Mouse (Mus musculus): ENCODE results near the gene Plekhf1. TPM values are rescaled to one million over a fixed set of nuclear protein-coding genes. Genes with fewer than 3 reads are reported as not detected.

Plekhf1 gene
- total RNA-seq (2014; rRNA removed) (0.38 and 0.77 TPM in 2 replicates), polyA plus RNA-seq (2015; fragmentation: Nextera tagmentation; extraction: Ambion mirVana) (0.46 and 0.58 TPM in 2 replicates)

DNA sequence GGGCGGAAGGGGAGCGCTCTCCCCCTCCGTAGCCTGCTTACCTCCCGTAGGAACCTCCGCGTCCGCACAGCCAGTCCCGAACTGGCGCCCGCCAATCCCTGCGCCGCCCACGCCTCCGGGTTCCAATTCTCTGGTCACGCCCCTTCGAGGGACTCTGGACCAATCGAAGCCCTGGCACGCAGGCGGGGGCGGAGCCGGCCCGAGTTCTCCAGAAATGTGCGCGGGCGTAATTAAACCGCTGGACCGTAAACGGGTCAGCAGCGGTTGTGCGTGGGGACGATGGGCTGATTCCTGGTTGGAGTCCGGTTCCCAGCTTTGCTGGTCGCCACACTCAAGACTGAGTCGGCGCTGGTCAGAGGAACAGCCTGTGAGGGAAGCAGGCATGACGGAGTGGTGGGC lies at the start of gene Plekhf1:
Gene Plekhf1 (minus strand): TSS at position 117 of the 399 bp plus-strand sequence.
- H3K27me3 ChIP-seq (ENCODE audit: insufficient read depth, low read length): 0 out of 2 replicates have a peak, but pooled peaks cover 3% of the 10 kb centered on the region
- peak; percentile 83 for DNase-seq (ENCODE audit: low spot score)
- H3K9ac ChIP-seq (replicated peaks; ENCODE audit: low read length, poor library complexity, severe bottlenecking): peak within 1 kb of the TSS; percentile 44; the same call in 1 of the 2 replicates
- TF ChIP-seq CTCF (IDR thresholded peaks at IDR 0.05): no peak
- H3K9me3 ChIP-seq (ENCODE audit: low read length): no peaks in the 10 kb centered on the region
- under 1% methylated on average over 32 of the region's 36 CpGs for WGBS
- H3K4me1 ChIP-seq (ENCODE audit: insufficient read depth, low read length): peaks cover 8% of the 10 kb centered on the region; the same call in 1 of the 2 replicates
- ATAC-seq (ENCODE audit: low FRiP score): peak; percentile 91
- H3K36me3 ChIP-seq (ENCODE audit: insufficient read depth, low read length): no peaks in the 10 kb centered on the region
- H3K4me3 ChIP-seq (ENCODE audit: low read depth, low read length): peak within 1 kb of the TSS; percentile 49
- no peak within 1 kb of the TSS for H3K27ac ChIP-seq (ENCODE audit: low read depth, low read length)
- peak within 1 kb of the TSS; percentile 98 for H3K4me2 ChIP-seq (ENCODE audit: low read depth, low read length, poor library complexity, severe bottlenecking)

DNA sequence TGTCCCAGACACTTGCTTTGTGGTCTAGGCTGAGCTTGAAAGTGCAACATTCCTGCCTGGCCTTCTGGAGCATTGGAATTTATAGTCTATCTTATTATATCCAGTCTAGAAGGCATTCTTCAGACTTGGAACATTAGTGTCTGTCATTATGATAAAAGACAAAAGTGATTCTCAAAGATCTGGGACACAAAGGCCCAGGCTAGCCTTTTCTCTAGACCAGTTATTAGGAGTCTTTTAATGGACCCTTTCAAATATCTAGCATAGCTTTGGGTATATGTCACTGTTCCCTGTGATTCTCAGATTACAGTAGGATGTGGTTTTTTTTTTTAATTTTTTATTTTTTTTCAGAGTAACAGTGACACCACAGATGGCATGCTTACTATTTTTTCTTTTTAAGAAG lies 44.7 kb upstream of the Plekhf1 start:
- H3K4me3 ChIP-seq (ENCODE audit: low read depth, low read length): no peak overlapping the region
- no peak overlapping the region for H3K4me2 ChIP-seq (ENCODE audit: low read depth, low read length, poor library complexity, severe bottlenecking)
- ATAC-seq (ENCODE audit: low FRiP score) (no peak), DNase-seq (ENCODE audit: low spot score) (no peak)
- no peak overlapping the region for H3K27ac ChIP-seq (ENCODE audit: low read depth, low read length)
- peaks cover 4% of the 10 kb centered on the region; the same call in 1 of the 2 replicates for H3K36me3 ChIP-seq (ENCODE audit: insufficient read depth, low read length)
- TF ChIP-seq CTCF (IDR thresholded peaks at IDR 0.05): no peak
- H3K9me3 ChIP-seq (ENCODE audit: low read length): no peaks in the 10 kb centered on the region
- no peaks in the 10 kb centered on the region for H3K27me3 ChIP-seq (ENCODE audit: insufficient read depth, low read length)
- peaks cover 10% of the 10 kb centered on the region for H3K4me1 ChIP-seq (ENCODE audit: insufficient read depth, low read length)
- H3K9ac ChIP-seq (replicated peaks; ENCODE audit: low read length, poor library complexity, severe bottlenecking): no peak overlapping the region

DNA sequence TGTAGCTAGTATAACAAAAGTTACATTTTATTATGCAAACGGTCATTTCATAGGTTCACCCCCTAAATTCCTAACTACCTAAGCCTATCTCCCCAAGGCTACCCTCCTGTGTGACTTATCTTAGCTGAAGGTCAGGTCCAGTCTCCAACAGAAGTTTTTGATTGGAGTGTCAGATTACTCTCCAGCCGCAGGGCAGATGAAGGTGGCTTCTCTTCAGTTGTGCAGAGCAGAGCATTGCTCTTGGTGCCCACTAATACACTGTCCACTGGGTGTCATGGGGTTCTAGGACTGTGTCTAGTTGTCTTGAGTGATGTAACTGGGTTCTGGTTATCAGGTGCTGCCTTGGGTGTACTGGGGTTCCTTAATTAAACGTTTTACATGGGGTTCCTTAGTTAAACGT lies 44.0 kb upstream of the Plekhf1 start:
- H3K9me3 ChIP-seq (ENCODE audit: low read length): no peaks in the 10 kb centered on the region
- H3K27me3 ChIP-seq (ENCODE audit: insufficient read depth, low read length): no peaks in the 10 kb centered on the region
- no peak overlapping the region for H3K27ac ChIP-seq (ENCODE audit: low read depth, low read length)
- ATAC-seq (ENCODE audit: low FRiP score): no peak
- peaks cover 10% of the 10 kb centered on the region for H3K4me1 ChIP-seq (ENCODE audit: insufficient read depth, low read length)
- peak overlapping the region; percentile 40 for H3K4me2 ChIP-seq (ENCODE audit: low read depth, low read length, poor library complexity, severe bottlenecking)
- 13% methylated on average over 4 of the region's 4 CpGs for whole genome bisulfite sequencing
- peak overlapping the region; percentile 83 for H3K4me3 ChIP-seq (ENCODE audit: low read depth, low read length)
- 0 out of 2 replicates have a peak overlapping the region, but pooled peaks have one; percentile 0 for H3K9ac ChIP-seq (replicated peaks; ENCODE audit: low read length, poor library complexity, severe bottlenecking)
- peaks cover 10% of the 10 kb centered on the region; the same call in 1 of the 2 replicates for H3K36me3 ChIP-seq (ENCODE audit: insufficient read depth, low read length)
- no peak for DNase-seq (ENCODE audit: low spot score)
- no peak for TF ChIP-seq CTCF (IDR thresholded peaks at IDR 0.05)

DNA sequence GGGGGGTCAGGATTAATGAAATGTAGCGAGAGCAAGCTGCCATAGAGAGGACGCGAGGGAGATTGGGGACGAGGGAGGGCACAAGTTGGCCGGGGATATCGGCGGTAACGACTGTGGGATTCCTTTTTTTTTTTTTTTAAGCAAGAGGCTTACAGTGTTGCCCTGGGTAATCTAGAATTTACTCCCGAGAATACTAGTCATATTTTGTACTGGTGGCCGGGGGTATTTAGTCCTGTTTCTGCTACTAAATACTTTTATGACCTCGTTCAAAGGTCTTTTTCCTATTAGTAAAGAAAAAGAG lies 43.6 kb upstream of the Plekhf1 start:
- no peak for ATAC-seq (ENCODE audit: low FRiP score)
- Histone ChIP-seq H3K4me2 (ENCODE audit: low read depth, low read length, poor library complexity, severe bottlenecking) (peak overlapping the region; percentile 40), H3K9me3 (ENCODE audit: low read length) (no peaks in the 10 kb centered on the region), H3K9ac (replicated peaks; ENCODE audit: low read length, poor library complexity, severe bottlenecking) (peak overlapping the region; percentile 77), H3K27ac (ENCODE audit: low read depth, low read length) (peak overlapping the region; percentile 67), H3K27me3 (ENCODE audit: insufficient read depth, low read length) (no peaks in the 10 kb centered on the region), H3K4me1 (ENCODE audit: insufficient read depth, low read length) (peaks cover 10% of the 10 kb centered on the region), H3K36me3 (ENCODE audit: insufficient read depth, low read length) (peaks cover 14% of the 10 kb centered on the region; the same call in 1 of the 2 replicates), H3K4me3 (ENCODE audit: low read depth, low read length) (peak overlapping the region; percentile 83)
- no peak for DNase-seq (ENCODE audit: low spot score)
- under 1% methylated on average over 11 of the region's 11 CpGs for WGBS
- no peak for TF ChIP-seq CTCF (IDR thresholded peaks at IDR 0.05)

DNA sequence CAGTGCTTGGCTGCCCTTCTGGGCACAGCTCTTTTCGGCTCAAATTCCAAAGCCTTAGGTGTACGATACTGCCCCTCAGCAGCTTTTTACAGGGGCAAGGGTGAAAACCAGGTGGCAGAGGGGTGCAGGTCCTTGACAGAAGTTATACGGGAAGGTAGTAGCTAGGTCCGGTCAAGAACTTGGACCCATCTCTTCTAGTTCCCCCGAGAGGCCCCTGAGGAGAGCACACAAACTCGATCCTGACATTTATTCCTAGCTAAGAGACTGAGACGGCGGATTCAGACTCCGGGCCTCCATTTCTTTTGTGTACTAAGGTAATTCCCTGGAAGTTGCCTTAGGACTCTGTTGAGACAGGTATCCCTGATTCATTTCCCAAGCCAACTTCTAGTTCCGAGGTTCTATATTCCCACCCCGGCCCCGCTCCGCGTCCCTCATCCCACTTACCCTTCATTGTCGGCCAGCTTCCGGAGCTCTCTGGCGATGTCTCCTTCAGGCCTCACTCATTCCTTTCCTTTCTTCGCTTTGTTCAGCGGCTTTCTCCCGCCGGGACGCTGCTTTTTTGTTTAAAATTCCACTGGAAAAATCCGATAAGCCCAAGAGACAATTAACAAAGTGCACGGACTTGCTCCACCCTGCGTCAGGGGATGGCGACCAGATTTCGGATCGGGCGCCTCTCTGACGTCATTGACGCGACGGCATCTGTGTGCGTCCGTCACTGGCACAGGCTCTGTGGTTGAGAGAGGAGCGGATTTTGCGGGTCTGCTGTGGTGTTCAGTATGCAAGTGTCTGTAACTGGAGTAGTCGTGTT lies 43.1 kb upstream of the Plekhf1 start, which contains the start of gene Pop4:
Gene Pop4 (minus strand): TSS at position 721 of the 808 bp plus-strand sequence.
- H3K27ac ChIP-seq (ENCODE audit: low read depth, low read length): peak within 1 kb of the TSS; percentile 67
- peaks cover 19% of the 10 kb centered on the region for H3K36me3 ChIP-seq (ENCODE audit: insufficient read depth, low read length)
- H3K4me2 ChIP-seq (ENCODE audit: low read depth, low read length, poor library complexity, severe bottlenecking): peak within 1 kb of the TSS; percentile 86
- DNase-seq (ENCODE audit: low spot score): peak; percentile 95
- peak within 1 kb of the TSS; percentile 77 for H3K9ac ChIP-seq (replicated peaks; ENCODE audit: low read length, poor library complexity, severe bottlenecking)
- under 1% methylated on average over 38 of the region's 38 CpGs for WGBS
- H3K9me3 ChIP-seq (ENCODE audit: low read length): no peaks in the 10 kb centered on the region
- peaks cover 10% of the 10 kb centered on the region for H3K4me1 ChIP-seq (ENCODE audit: insufficient read depth, low read length)
- ATAC-seq (ENCODE audit: low FRiP score): peak; percentile 95
- TF ChIP-seq CTCF (IDR thresholded peaks at IDR 0.05): peak; percentile 33; the same call in 1 of the 2 replicates
- H3K4me3 ChIP-seq (ENCODE audit: low read depth, low read length): peak within 1 kb of the TSS; percentile 83
- no peaks in the 10 kb centered on the region for H3K27me3 ChIP-seq (ENCODE audit: insufficient read depth, low read length)
